Mouse (Mus musculus) liver, embryonic 11.5 days (tissue): ENCODE results near the gene Tarbp2. TPM values are rescaled to one million over a fixed set of nuclear protein-coding genes. Genes with fewer than 3 reads are reported as not detected.

Experiments
- ATAC-seq: fragments of 200-750 bp; cut with Nextera tagmentation; replicated peaks from 2 replicates; pipeline ENCODE4 v1.8.0; 2017; ENCODE audit warnings: moderate number of reproducible peaks, mild to moderate bottlenecking, moderate TSS enrichment, moderate library complexity; ENCODE audit not compliant: low FRiP score
- DNase-seq: peaks from one replicate; pipeline ENCODE4 v3.0.0-alpha.2; 2017; ENCODE audit warnings: low spot score
- H3K27ac ChIP-seq: fragments of 300-500 bp; sonication (generic); 2 replicates; pipeline ENCODE4 v1.5.1; 2014; ENCODE audit warnings: mild to moderate bottlenecking, low read depth, low read length, control low read depth
- H3K27me3 ChIP-seq: fragments of 300-500 bp; sonication (generic); replicated peaks from 2 replicates; pipeline ENCODE4 v1.6.1; 2014; ENCODE audit warnings: low read length, mixed read lengths; ENCODE audit not compliant: control insufficient read depth, insufficient read depth
- H3K36me3 ChIP-seq: fragments of 300-500 bp; sonication (generic); 2 replicates; pipeline ENCODE4 v1.6.1; 2014; ENCODE audit warnings: mild to moderate bottlenecking, low read length, moderate library complexity, mixed read lengths; ENCODE audit not compliant: control insufficient read depth, insufficient read depth
- H3K4me1 ChIP-seq: fragments of 300-500 bp; sonication (generic); replicated peaks from 2 replicates; pipeline ENCODE4 v1.6.1; 2014; ENCODE audit warnings: low read length, mixed read lengths; ENCODE audit not compliant: control insufficient read depth, insufficient read depth
- H3K4me2 ChIP-seq: fragments of 300-500 bp; sonication (generic); 2 replicates; pipeline ENCODE4 v1.6.1; 2014; ENCODE audit warnings: mild to moderate bottlenecking, control low read depth, moderate library complexity
- H3K4me3 ChIP-seq: fragments of 300-500 bp; sonication (generic); 2 replicates; pipeline ENCODE4 v1.5.1; 2014; ENCODE audit warnings: low read depth, low read length, control low read depth
- H3K9ac ChIP-seq: fragments of 300-500 bp; sonication (generic); 2 replicates; pipeline ENCODE4 v1.6.1; 2014; ENCODE audit warnings: low read depth, low read length, control low read depth
- H3K9me3 ChIP-seq: fragments of 300-500 bp; sonication (generic); 2 replicates; pipeline ENCODE4 v1.6.1; 2016; ENCODE audit warnings: low read length, inconsistent platforms, mixed read lengths; ENCODE audit not compliant: control insufficient read depth
- WGBS: fragments of 180-500 bp; shearing (Covaris S2); extraction: QIAGEN DNeasy Blood & Tissue Kit; methylation state at CpG from one replicate; pipeline ENCODE4 v1.1.7; 2014; 5-methylcytosine and 5-hydroxymethylcytosine counted together
- polyA plus RNA-seq: library from polyadenylated mRNA; unstranded; fragments of >200 nt; fragmentation: Nextera tagmentation; extraction: Ambion mirVana; gene quantifications from 2 replicates; pipeline ENCODE4 v1.2.1, GENCODE M21; 2014

The Tarbp2 gene
- polyA plus RNA-seq, 1 experiment from 2014 or later = 105 TPM

GRCm38 (mm10) chr15:102526111-102527002 lies 8.4 kb downstream of the Tarbp2 start:
- peaks cover 17% of the 10 kb centered on the region for H3K36me3 ChIP-seq
- no peak overlapping the region for H3K9ac ChIP-seq

GRCm38 (mm10) chr15:102527936-102528335 lies 9.9 kb downstream of the Tarbp2 start:
- Histone ChIP-seq H3K4me3 (no peak overlapping the region), H3K27ac (no peak overlapping the region), H3K36me3 (peaks cover 20% of the 10 kb centered on the region), H3K4me2 (no peak overlapping the region), H3K9me3 (no peaks in the 10 kb centered on the region), H3K9ac (no peak overlapping the region), H3K4me1 (no peaks in the 10 kb centered on the region), H3K27me3 (no peaks in the 10 kb centered on the region)
- ATAC-seq (no peak), DNase-seq (no peak)
- WGBS = 73% methylated on average over 3 of the region's 3 CpGs

More at GRCm38 (mm10) chr15:102526111-102527002, 8.4 kb downstream of the Tarbp2 start:
- WGBS = 90% methylated on average over 6 of the region's 6 CpGs
- no peaks in the 10 kb centered on the region for H3K27me3 ChIP-seq
- H3K27ac ChIP-seq = no peak overlapping the region
- no peak for DNase-seq
- H3K4me1 ChIP-seq = peaks cover 3% of the 10 kb centered on the region; the same call in 1 of the 2 replicates
- ATAC-seq = no peak
- no peak overlapping the region for H3K4me3 ChIP-seq
- no peaks in the 10 kb centered on the region for H3K9me3 ChIP-seq
- H3K4me2 ChIP-seq = no peak overlapping the region

- no peak overlapping the region for H3K9ac ChIP-seq
- no peak overlapping the region for H3K27ac ChIP-seq
- ATAC-seq = no peak
- H3K4me3 ChIP-seq = no peak overlapping the region
- peaks cover 23% of the 10 kb centered on the region for H3K36me3 ChIP-seq
- H3K27me3 ChIP-seq = no peaks in the 10 kb centered on the region
- no peak overlapping the region for H3K4me2 ChIP-seq
- WGBS = 92% methylated on average over 1 of the region's 1 CpGs
- no peaks in the 10 kb centered on the region for H3K9me3 ChIP-seq
- H3K4me1 ChIP-seq = no peaks in the 10 kb centered on the region
- DNase-seq = no peak
Measured at GRCm38 (mm10) chr15:102528396-102528795, 10.4 kb downstream of the Tarbp2 start.

- Histone ChIP-seq H3K4me1 (no peaks in the 10 kb centered on the region), H3K27me3 (no peaks in the 10 kb centered on the region), H3K4me3 (no peak overlapping the region), H3K9ac (no peak overlapping the region), H3K4me2 (no peak overlapping the region), H3K9me3 (no peaks in the 10 kb centered on the region), H3K27ac (no peak overlapping the region), H3K36me3 (peaks cover 23% of the 10 kb centered on the region)
- ATAC-seq (no peak), DNase-seq (peak; percentile 24)
- WGBS = 68% methylated on average over 4 of the region's 4 CpGs
Measured at GRCm38 (mm10) chr15:102530566-102530965, 12.6 kb downstream of the Tarbp2 start.

GRCm38 (mm10) chr15:102531586-102531985 lies 13.6 kb downstream of the Tarbp2 start:
- H3K9me3 ChIP-seq = no peaks in the 10 kb centered on the region
- WGBS = 83% methylated on average over 4 of the region's 4 CpGs
- H3K27ac ChIP-seq = no peak overlapping the region
- H3K36me3 ChIP-seq = peaks cover 25% of the 10 kb centered on the region
- H3K4me3 ChIP-seq = no peak overlapping the region
- no peaks in the 10 kb centered on the region for H3K27me3 ChIP-seq
- ATAC-seq (no peak), DNase-seq (no peak)
- H3K4me1 ChIP-seq = no peaks in the 10 kb centered on the region
- H3K4me2 ChIP-seq = no peak overlapping the region
- H3K9ac ChIP-seq = no peak overlapping the region

GRCm38 (mm10) chr15:102532106-102532900 lies 14.3 kb downstream of the Tarbp2 start:
- H3K4me2 ChIP-seq = no peak overlapping the region
- ATAC-seq = no peak
- no peak overlapping the region for H3K4me3 ChIP-seq
- no peaks in the 10 kb centered on the region for H3K4me1 ChIP-seq
- no peaks in the 10 kb centered on the region for H3K27me3 ChIP-seq
- DNase-seq = no peak
- no peak overlapping the region for H3K27ac ChIP-seq
- no peaks in the 10 kb centered on the region for H3K9me3 ChIP-seq
- peaks cover 28% of the 10 kb centered on the region for H3K36me3 ChIP-seq
- 82% methylated on average over 3 of the region's 3 CpGs for WGBS
- H3K9ac ChIP-seq = no peak overlapping the region

GRCm38 (mm10) chr15:102533926-102534325 lies 15.9 kb downstream of the Tarbp2 start:
- no peak overlapping the region for H3K9ac ChIP-seq
- DNase-seq (peak; percentile 12), ATAC-seq (no peak)
- no peaks in the 10 kb centered on the region for H3K27me3 ChIP-seq
- H3K9me3 ChIP-seq = no peaks in the 10 kb centered on the region
- WGBS = 92% methylated on average over 7 of the region's 7 CpGs
- H3K4me2 ChIP-seq = no peak overlapping the region
- H3K27ac ChIP-seq = no peak overlapping the region
- H3K4me1 ChIP-seq = no peaks in the 10 kb centered on the region
- H3K36me3 ChIP-seq = peaks cover 27% of the 10 kb centered on the region
- no peak overlapping the region for H3K4me3 ChIP-seq

GRCm38 (mm10) chr15:102544801-102545200 lies 26.8 kb downstream of the Tarbp2 start:
- DNase-seq (no peak), ATAC-seq (no peak)
- Histone ChIP-seq H3K4me1 (no peaks in the 10 kb centered on the region), H3K27ac (no peak overlapping the region), H3K4me3 (no peak overlapping the region), H3K9ac (no peak overlapping the region), H3K9me3 (no peaks in the 10 kb centered on the region), H3K36me3 (peaks cover 24% of the 10 kb centered on the region; the same call in 1 of the 2 replicates), H3K27me3 (no peaks in the 10 kb centered on the region), H3K4me2 (no peak overlapping the region)
- 89% methylated on average over 4 of the region's 4 CpGs for WGBS
